Mouse (Mus musculus) gastrocnemius, postnatal 4 days (tissue): ENCODE measurements around the gene Gm49673. TPM values are rescaled to one million over a fixed set of nuclear protein-coding genes. Genes with fewer than 3 reads are reported as not detected.
"Not testable (repeated sequence)": the region's sequence is repeated elsewhere in the genome, so short reads cannot be mapped to it uniquely, and the experiment has no call there.

Experiments
- DNase-seq, 2 experiments: peaks; one replicate each; pipeline ENCODE4 v3.0.0; 2021 to 2022; ENCODE audit warnings: low spot score in 2 of 2, mixed read lengths in 2 of 2
- total RNA-seq, 2 experiments: library from RNA; stranded (reverse); gene quantifications; 2 replicates each; pipeline ENCODE4 v1.2.3; 2021

Gene Gm49673
- total RNA-seq, 2 experiments from 2014 or later = 0.20 TPM; not detected in 1

GRCm38 (mm10) chr17:8138116-8138515, 9.5 kb downstream of the Gm49673 start:
- not testable (repeated sequence) for DNase-seq

GRCm38 (mm10) chr17:8130849-8131248, 16.7 kb downstream of the Gm49673 start:
- DNase-seq = not testable (repeated sequence)

- not testable (repeated sequence) for DNase-seq
These were observed 18.0 kb downstream of the Gm49673 start for GRCm38 (mm10) chr17:8129578-8129977.

DNA sequence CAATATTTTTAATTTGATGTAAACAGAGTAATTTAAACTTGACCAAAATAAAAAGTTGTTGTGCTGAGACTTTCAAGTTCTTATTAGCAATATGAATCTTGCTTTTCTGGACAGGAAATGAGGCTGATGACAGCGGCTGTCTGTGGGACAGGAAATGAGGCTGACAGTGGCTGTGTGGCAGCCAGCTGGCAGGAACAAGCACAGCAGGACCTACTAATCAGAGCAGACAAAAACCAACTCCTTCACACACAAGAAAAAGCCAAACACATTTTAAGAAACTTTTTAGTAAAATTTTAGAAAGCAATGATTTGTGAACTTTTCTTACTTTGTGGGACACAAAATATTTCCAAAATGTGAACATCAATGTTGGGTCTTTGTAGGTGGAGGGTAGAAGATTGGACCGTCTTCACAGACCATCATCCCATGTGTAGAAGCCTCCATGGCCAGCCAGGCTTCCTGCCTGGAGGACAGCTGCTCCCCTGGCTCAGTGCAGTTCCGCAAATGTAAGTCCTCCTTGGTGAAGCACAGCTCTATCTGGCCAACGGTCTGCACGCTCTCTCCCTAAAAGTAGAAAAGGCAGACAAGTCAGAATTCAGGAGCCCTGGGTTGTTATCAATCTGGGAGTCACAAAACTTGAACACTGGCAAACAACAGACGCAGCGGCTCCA, 19.1 kb downstream of the Gm49673 start:
- DNase-seq = not testable (repeated sequence)

DNA sequence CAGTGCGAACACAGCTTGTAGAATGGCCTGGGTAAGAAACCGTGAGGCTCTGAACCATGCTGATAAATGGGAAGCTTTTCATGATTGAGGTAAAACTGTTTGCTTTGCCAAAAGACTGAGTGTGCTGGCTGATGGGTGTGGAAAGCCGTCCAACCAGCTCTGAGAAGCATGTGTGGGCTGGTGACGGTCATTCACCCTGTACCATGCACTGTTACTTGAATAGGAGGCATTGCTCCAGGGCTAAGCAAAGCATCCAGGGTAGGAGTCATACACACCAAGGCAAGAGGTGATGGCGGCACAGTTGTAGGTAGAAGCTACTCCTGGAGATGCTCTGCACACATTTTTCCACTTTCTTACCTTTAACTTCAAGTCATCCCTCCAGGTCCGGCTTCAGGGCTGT, 23.0 kb downstream of the Gm49673 start:
- DNase-seq = not testable (repeated sequence)

GRCm38 (mm10) chr17:8122974-8123373, 24.6 kb downstream of the Gm49673 start:
- not testable (repeated sequence) for DNase-seq

DNA sequence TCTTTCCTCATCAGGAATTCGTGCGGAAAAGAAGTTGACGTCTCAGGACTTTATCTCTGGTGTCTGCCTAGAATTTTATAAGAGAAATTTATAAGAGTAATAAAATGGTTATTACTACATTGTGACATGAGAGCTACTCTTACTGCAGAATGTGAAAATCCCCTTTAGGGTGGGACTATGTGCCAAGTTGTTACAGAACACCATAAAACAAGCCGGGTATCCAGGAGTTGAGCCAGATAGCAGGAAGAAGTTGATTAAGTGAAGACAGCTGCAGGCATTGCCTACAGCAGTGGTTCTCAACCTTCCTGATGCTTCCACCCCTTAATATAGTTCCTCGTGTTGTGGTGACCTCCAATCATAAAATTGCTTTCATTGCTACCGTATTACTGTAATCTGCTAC, 30.7 kb downstream of the Gm49673 start:
- DNase-seq = not testable (repeated sequence)

DNA sequence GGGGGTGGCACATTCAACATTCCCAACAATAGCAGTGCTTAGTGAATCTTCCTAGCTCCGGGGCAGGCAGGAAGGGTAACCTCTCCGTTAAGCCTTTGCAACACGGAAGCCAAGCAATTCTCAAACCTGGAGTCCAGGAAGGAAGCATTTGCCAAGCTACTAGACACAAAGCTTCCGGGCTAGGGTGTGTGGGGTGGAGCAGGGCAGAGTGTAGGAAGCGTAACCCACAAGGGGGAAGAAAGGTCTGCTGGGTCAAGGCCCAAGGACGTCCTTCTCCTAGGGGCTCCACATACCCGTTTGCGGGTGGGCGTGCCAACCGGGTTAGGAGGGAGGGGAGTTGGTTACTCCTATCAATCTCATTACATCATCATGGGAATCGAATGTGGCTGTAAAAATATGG, 31.2 kb downstream of the Gm49673 start:
- DNase-seq = peak in 1 of 2 experiments; percentile 21

DNA sequence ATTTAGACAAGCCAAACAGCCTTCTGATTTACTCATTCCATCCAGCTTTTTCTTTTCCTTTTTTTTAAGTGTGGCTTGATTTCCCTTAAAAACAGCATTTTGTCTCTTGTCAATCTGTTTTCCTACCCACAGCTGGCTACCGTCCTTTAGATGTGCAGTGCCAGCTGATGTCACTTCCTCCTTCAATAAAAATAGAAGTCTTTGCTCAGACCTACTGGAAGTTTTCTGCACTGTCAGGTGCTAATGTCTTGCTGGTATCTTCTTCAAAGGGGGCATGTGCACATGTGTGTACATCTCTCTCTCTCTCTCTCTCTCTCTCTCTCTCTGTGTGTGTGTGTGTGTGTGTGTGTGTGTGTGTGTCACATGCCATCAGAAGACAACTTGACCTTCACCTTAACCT, 35.4 kb downstream of the Gm49673 start:
- DNase-seq = not testable (repeated sequence)

DNA sequence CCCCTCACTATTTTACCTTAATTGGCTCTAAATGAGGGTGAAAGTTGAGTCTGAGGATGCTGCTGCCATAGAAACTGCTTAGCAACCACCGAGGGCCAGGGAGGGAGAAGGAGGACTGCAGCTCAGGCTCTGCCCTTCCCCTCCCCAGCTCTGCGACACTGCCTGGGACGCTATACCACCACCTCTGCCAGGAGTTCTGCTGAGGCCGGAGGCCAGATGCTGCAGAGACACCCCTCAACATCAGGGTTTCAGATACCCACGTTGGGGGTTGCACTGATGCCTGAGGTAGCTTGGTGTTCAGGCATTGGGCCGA, 46.3 kb downstream of the Gm49673 start:
- DNase-seq = not testable (repeated sequence)

DNA sequence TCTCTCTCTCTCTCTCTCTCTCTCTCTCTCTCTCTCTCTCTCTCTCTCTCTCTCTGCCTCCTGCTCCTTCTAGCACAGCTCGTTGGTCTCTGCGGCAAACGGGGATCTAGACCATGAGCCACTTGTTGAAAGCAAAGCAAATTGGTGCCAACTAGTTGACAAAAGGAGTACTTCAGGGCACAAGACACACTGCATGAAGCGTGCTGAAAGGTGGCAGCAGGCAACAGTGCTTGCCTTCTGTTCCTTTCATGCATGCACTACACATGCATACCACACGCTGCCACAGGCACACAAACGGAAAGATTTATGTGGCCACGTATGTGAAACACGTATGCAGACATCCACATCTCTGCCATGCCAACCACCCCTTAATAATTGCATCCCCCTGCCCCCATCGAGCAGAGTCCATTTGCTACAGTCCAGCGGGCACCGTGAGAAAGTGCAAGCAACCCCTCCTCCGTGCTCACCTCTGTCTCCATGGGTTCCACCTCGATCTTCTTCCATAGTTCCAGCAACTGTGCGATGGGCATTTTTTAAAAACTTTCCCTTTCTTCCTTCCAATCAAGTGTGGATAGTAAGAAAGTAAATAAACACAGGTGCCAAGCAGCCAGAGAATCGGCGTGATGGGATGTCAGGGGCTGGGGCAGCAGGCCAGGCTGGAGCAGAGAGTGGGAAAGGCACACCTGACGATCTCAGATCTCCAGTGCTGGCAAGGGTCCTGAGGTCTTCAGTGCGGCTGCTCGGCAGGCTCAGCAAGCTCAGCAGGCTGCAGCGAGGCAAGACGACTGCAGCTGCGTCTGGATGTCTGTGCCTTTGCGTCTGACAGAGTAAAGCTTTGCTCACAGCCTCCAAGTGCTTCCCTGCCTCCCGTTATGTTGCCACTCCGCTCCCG, 46.9 kb downstream of the Gm49673 start:
- not testable (repeated sequence) for DNase-seq

DNA sequence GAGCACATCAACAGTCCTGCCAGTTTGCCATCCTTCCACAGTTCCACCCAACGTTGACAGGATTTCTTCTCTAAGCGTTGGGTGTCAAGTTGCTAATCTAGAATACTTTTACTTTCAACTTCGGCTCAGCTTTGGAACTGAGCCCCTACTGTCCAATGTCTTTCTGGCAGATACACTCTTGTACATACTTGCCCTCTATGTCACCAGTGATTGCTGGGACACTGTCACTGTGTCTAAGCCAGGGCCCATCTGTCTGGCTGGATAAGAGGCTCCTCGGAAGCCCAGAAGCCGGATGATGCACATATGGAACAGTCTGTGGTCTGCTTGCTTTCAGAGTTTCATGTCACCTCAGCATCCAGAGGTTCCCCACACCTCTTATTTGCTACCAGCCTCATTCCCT, 51.4 kb downstream of the Gm49673 start:
- DNase-seq = not testable (repeated sequence)

DNA sequence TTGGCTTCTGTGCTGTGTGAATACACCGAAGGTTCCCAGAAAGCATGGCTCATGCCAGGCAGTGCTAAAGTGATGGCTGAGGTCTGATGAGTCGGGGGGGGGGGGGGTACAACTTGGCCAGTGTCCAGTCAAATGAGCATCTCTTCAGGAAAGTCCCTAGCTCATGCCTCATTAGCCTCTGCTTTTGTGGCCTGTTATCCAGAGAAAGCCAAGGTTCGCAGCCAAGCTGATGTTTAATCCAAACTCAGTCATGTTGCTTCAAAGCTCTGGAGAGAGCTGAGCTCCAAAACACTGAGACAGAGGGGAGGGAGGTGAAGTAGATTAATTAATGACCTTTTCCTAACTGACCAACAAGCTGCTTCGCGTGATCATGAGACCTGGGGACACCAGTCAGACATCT, 51.9 kb downstream of the Gm49673 start:
- not testable (repeated sequence) for DNase-seq

GRCm38 (mm10) chr17:8092537-8093526, 54.8 kb downstream of the Gm49673 start:
- not testable (repeated sequence) for DNase-seq

DNA sequence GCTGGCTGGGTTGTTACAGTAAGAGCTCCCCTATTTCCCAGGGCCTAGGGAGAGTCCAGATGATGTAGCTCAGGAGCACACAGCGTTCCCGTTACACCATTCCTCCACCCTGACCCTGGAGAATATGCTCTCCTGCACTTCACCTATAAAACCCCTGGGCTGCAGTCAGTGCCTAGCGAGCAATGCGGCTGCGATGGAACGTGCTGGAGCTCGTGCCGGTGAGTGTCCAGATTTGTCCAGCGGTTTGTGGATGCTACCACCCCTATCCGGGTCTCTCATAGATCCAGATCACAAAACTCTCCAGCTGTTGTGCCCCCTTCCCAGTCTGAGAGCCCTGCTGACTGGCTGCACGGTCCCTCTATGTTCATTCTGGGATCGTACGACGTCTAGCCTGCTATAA, 56.3 kb downstream of the Gm49673 start:
- not testable (repeated sequence) for DNase-seq

GRCm38 (mm10) chr17:8069847-8070246, 77.7 kb downstream of the Gm49673 start:
- not testable (repeated sequence) for DNase-seq

- DNase-seq = not testable (repeated sequence)
These were observed 90.9 kb downstream of the Gm49673 start for GRCm38 (mm10) chr17:8056637-8057138.

GRCm38 (mm10) chr17:8055919-8056589, 91.5 kb downstream of the Gm49673 start:
- DNase-seq = not testable (repeated sequence)

DNA sequence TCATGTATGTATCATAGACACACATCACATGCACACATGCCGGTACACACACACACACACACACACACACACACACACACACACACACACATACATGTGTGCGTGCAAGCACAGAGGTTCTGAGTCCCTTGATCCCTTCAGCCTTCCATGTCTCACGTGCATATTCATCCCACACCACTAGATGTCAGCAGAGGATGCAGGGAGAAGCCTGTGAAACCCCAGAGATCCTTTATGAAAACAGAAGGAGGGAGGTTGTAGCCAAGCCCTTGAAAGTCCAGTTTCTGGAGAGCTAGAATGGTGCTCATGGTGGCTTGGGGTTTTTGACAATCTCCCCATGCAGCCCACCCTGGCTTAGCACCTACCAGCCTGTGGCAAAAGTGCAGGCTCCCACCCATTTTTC, 96.3 kb downstream of the Gm49673 start:
- DNase-seq = peak; percentile 54 to 78

GRCm38 (mm10) chr17:8050218-8050617, 97.4 kb downstream of the Gm49673 start:
- not testable (repeated sequence) for DNase-seq
